Mouse (Mus musculus) kidney, adult 2 months (tissue): ENCODE measurements around the gene Zdhhc19.

Experiments used
- CTCF ChIP-seq: fragments of 200-500 bp; conservative IDR thresholded peaks from 2 replicates; pipeline ENCODE4 v1.5.1; 2011; ENCODE audit warnings: low read depth, mild to moderate bottlenecking, control low read depth, low read length, moderate library complexity, mixed read lengths; ENCODE audit not compliant: insufficient read depth, insufficient read length
- POLR2A ChIP-seq: fragments of 200-500 bp; IDR thresholded peaks from one replicate; pipeline ENCODE4 v1.6.1; 2011; ENCODE audit warnings: low read depth, low read length, control low read depth

GRCm38 (mm10) chr16:32506298-32506697, 10.2 kb downstream of the Zdhhc19 start:
- TF ChIP-seq POLR2A (no peak), CTCF (no peak)
